Mouse (Mus musculus) lung, adult 2 months (tissue): ENCODE measurements around the gene Rassf8.

Experiments
- CTCF ChIP-seq: fragments of 200-500 bp; IDR thresholded peaks from 2 replicates; pipeline ENCODE4 v1.5.1; 2011; ENCODE audit warnings: mild to moderate bottlenecking, low read length, control low read depth; ENCODE audit not compliant: insufficient read depth
- POLR2A ChIP-seq: fragments of 200-500 bp; IDR thresholded peaks from 2 replicates; pipeline ENCODE4 v1.6.1; 2011; ENCODE audit warnings: low read depth, mild to moderate bottlenecking, control low read depth, low read length, borderline replicate concordance; ENCODE audit errors: extremely low read depth

DNA sequence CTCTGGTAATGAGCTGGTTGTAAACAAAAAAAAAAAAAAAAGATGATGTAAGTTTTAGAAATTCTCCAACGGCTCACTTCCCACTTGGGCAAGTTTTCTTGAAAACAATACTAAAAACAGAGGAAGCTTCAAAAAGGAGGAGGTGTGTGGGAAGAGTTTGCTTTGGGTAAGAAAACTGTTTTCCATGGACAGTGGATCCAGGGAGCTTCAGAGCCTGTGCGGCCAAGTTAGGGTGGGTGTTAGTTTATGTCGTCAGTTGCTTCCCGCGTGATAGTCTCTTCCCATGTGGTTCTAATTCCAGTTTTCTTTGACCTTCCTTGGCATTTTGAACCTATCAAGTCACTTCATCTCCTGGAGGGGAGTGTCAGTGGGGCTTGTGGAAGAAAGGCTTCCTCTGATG is 21.1 kb downstream of the Rassf8 start:
- no peak for TF ChIP-seq CTCF
- TF ChIP-seq POLR2A = no peak
